Mouse (Mus musculus) heart, embryonic 12.5 days (tissue): ENCODE measurements around the gene 1110059E24Rik. TPM values are rescaled to one million over a fixed set of nuclear protein-coding genes. Genes with fewer than 3 reads are reported as not detected.

ENCODE experiments used
- ATAC-seq: fragments of 200-750 bp; cut with Nextera tagmentation; 2 replicates; pipeline ENCODE4 v1.8.0; 2017; ENCODE audit warnings: moderate TSS enrichment, moderate library complexity; ENCODE audit not compliant: insufficient number of reproducible peaks, low FRiP score
- H3K27ac ChIP-seq: fragments of 300-500 bp; sonication (generic); 2 replicates; pipeline ENCODE4 v1.5.1; 2016; ENCODE audit warnings: mild to moderate bottlenecking, moderate library complexity; ENCODE audit not compliant: poor library complexity, severe bottlenecking
- H3K27me3 ChIP-seq: fragments of 300-500 bp; sonication (generic); replicated peaks from 2 replicates; pipeline ENCODE4 v1.6.1; 2016; ENCODE audit warnings: mild to moderate bottlenecking, moderate library complexity
- H3K36me3 ChIP-seq: fragments of 300-500 bp; sonication (generic); 2 replicates; pipeline ENCODE4 v1.6.1; 2016; ENCODE audit warnings: mild to moderate bottlenecking, moderate library complexity
- H3K4me1 ChIP-seq: fragments of 300-500 bp; sonication (generic); replicated peaks from 2 replicates; pipeline ENCODE4 v1.6.1; 2016; ENCODE audit warnings: mild to moderate bottlenecking
- H3K4me2 ChIP-seq: fragments of 300-500 bp; sonication (generic); 2 replicates; pipeline ENCODE4 v1.6.1; 2016; ENCODE audit warnings: mild to moderate bottlenecking, moderate library complexity
- H3K4me3 ChIP-seq: fragments of 300-500 bp; sonication (generic); 2 replicates; pipeline ENCODE4 v1.5.1; 2016; ENCODE audit warnings: mild to moderate bottlenecking
- H3K9ac ChIP-seq: fragments of 300-500 bp; sonication (generic); 2 replicates; pipeline ENCODE4 v1.6.1; 2016; ENCODE audit warnings: mild to moderate bottlenecking, moderate library complexity
- H3K9me3 ChIP-seq: fragments of 300-500 bp; sonication (generic); replicated peaks from 2 replicates; pipeline ENCODE4 v1.6.1; 2016; ENCODE audit warnings: mild to moderate bottlenecking, moderate library complexity
- WGBS: fragments of 180-500 bp; shearing (Covaris S2); methylation state at CpG from one replicate; pipeline ENCODE4 v1.1.7; 2016; 5-methylcytosine and 5-hydroxymethylcytosine counted together
- polyA plus RNA-seq: library from polyadenylated mRNA; unstranded; fragments of >200 nt; fragmentation: Nextera tagmentation; extraction: Ambion mirVana; gene quantifications from 2 replicates; pipeline ENCODE4 v1.2.1, GENCODE M21; 2016

1110059E24Rik gene
- polyA plus RNA-seq, 1 experiment from 2014 or later = 37.4 TPM

GRCm38 (mm10) chr19:21571223-21571980, 81.4 kb downstream of the 1110059E24Rik start:
- peak; percentile 10; the same call in 1 of the 2 replicates for ATAC-seq
- Histone ChIP-seq H3K36me3 (no peaks in the 10 kb centered on the region), H3K27ac (peak overlapping the region; percentile 31; the same call in 1 of the 2 replicates), H3K9ac (no peak overlapping the region), H3K9me3 (no peaks in the 10 kb centered on the region), H3K4me1 (peaks cover 15% of the 10 kb centered on the region), H3K4me2 (0 out of 2 replicates have a peak overlapping the region, but pooled peaks have one; percentile 3), H3K27me3 (no peaks in the 10 kb centered on the region), H3K4me3 (no peak overlapping the region)
- WGBS = 41% methylated on average over 16 of the region's 16 CpGs

- H3K27ac ChIP-seq = peak overlapping the region; percentile 31; the same call in 1 of the 2 replicates
- peaks cover 15% of the 10 kb centered on the region for H3K4me1 ChIP-seq
- H3K4me2 ChIP-seq = no peak overlapping the region; the same call in 1 of the 2 replicates
- peaks cover 4% of the 10 kb centered on the region; the same call in 1 of the 2 replicates for H3K9me3 ChIP-seq
- ATAC-seq = peak; percentile 19; the same call in 1 of the 2 replicates
- H3K36me3 ChIP-seq = no peaks in the 10 kb centered on the region
- WGBS = 35% methylated on average over 8 of the region's 8 CpGs
- no peak overlapping the region for H3K4me3 ChIP-seq
- no peak overlapping the region for H3K9ac ChIP-seq
- H3K27me3 ChIP-seq = no peaks in the 10 kb centered on the region
Observed at GRCm38 (mm10) chr19:21570778-21571177, 82.0 kb downstream of the 1110059E24Rik start.

GRCm38 (mm10) chr19:21568528-21569185, 84.1 kb downstream of the 1110059E24Rik start:
- no peak overlapping the region for H3K4me3 ChIP-seq
- no peaks in the 10 kb centered on the region for H3K27me3 ChIP-seq
- H3K27ac ChIP-seq = no peak overlapping the region
- H3K9me3 ChIP-seq = peaks cover 4% of the 10 kb centered on the region; the same call in 1 of the 2 replicates
- H3K9ac ChIP-seq = no peak overlapping the region
- H3K4me2 ChIP-seq = no peak overlapping the region
- H3K36me3 ChIP-seq = no peaks in the 10 kb centered on the region
- ATAC-seq = peak; percentile 79
- H3K4me1 ChIP-seq = peaks cover 15% of the 10 kb centered on the region
- whole genome bisulfite sequencing = 67% methylated on average over 3 of the region's 3 CpGs

GRCm38 (mm10) chr19:21567933-21568332, 84.8 kb downstream of the 1110059E24Rik start:
- H3K9ac ChIP-seq = no peak overlapping the region
- ATAC-seq = no peak
- no peaks in the 10 kb centered on the region for H3K36me3 ChIP-seq
- H3K27ac ChIP-seq = no peak overlapping the region
- H3K9me3 ChIP-seq = peaks cover 4% of the 10 kb centered on the region; the same call in 1 of the 2 replicates
- H3K4me3 ChIP-seq = no peak overlapping the region
- WGBS = 78% methylated on average over 3 of the region's 3 CpGs
- H3K27me3 ChIP-seq = no peaks in the 10 kb centered on the region
- H3K4me1 ChIP-seq = peaks cover 15% of the 10 kb centered on the region
- no peak overlapping the region for H3K4me2 ChIP-seq

- WGBS = 86% methylated on average over 5 of the region's 5 CpGs
- no peak overlapping the region for H3K4me2 ChIP-seq
- H3K9ac ChIP-seq = no peak overlapping the region
- peaks cover 6% of the 10 kb centered on the region for H3K4me1 ChIP-seq
- no peak for ATAC-seq
- H3K9me3 ChIP-seq = peaks cover 4% of the 10 kb centered on the region; the same call in 1 of the 2 replicates
- no peak overlapping the region for H3K27ac ChIP-seq
- no peak overlapping the region for H3K4me3 ChIP-seq
- H3K27me3 ChIP-seq = no peaks in the 10 kb centered on the region
- H3K36me3 ChIP-seq = no peaks in the 10 kb centered on the region
Observed at GRCm38 (mm10) chr19:21566484-21566883, 86.3 kb downstream of the 1110059E24Rik start.

DNA sequence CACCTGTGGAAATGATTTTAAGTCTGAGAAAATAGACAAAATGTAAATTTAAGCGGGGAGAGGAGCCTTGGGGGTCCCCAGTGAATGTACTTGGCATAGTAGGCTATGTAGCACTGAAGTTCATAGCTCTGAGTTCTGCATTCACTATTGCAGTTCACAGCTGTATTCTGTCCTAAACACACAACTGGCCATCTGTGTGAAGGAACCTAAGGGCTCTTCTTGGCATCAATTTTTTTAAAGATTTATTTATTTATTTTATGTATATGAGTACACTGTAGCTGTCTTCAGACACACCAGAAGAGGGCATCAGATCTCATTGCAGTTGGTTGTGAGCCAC, 88.3 kb downstream of the 1110059E24Rik start:
- no peak for ATAC-seq
- Histone ChIP-seq H3K36me3 (no peaks in the 10 kb centered on the region), H3K4me1 (no peaks in the 10 kb centered on the region), H3K4me3 (no peak overlapping the region), H3K9me3 (peaks cover 4% of the 10 kb centered on the region; the same call in 1 of the 2 replicates), H3K9ac (no peak overlapping the region), H3K27ac (no peak overlapping the region), H3K27me3 (no peaks in the 10 kb centered on the region), H3K4me2 (no peak overlapping the region)
- WGBS = 0% methylated on average over 1 of the region's 1 CpGs

- Histone ChIP-seq H3K27ac (no peak overlapping the region), H3K4me1 (no peaks in the 10 kb centered on the region), H3K9me3 (peaks cover 4% of the 10 kb centered on the region; the same call in 1 of the 2 replicates), H3K27me3 (no peaks in the 10 kb centered on the region), H3K9ac (no peak overlapping the region), H3K4me2 (no peak overlapping the region), H3K4me3 (no peak overlapping the region), H3K36me3 (no peaks in the 10 kb centered on the region)
- ATAC-seq = no peak
- WGBS = 28% methylated on average over 11 of the region's 11 CpGs
Observed at GRCm38 (mm10) chr19:21563789-21564460, 88.9 kb downstream of the 1110059E24Rik start.

DNA sequence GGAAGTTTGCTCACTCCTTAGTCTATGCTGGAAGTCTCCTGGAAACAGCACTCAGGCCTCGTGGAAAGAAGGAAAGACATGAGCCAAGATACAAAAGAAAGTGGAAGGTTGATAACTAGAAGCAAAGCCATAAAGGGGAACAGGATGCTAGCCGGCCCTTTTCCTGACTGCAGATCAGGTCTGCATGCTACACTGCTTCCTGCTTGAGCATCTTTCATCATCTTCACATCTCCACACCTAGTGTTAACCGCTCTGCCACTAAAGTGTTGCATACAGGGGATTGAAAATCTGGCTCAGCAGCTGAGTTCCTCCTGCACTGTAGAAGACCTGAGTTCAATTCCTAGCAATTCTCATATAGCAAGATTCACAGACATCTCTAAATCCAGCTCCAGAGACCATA, 89.8 kb downstream of the 1110059E24Rik start:
- Histone ChIP-seq H3K4me1 (no peaks in the 10 kb centered on the region), H3K9me3 (peaks cover 4% of the 10 kb centered on the region; the same call in 1 of the 2 replicates), H3K9ac (no peak overlapping the region), H3K4me2 (no peak overlapping the region), H3K27me3 (no peaks in the 10 kb centered on the region), H3K27ac (no peak overlapping the region), H3K36me3 (no peaks in the 10 kb centered on the region), H3K4me3 (no peak overlapping the region)
- WGBS = 67% methylated on average over 3 of the region's 3 CpGs
- no peak for ATAC-seq

GRCm38 (mm10) chr19:21552801-21553200, 100.0 kb downstream of the 1110059E24Rik start:
- Histone ChIP-seq H3K9ac (no peak overlapping the region), H3K4me1 (no peaks in the 10 kb centered on the region), H3K36me3 (no peaks in the 10 kb centered on the region), H3K9me3 (no peaks in the 10 kb centered on the region), H3K4me3 (no peak overlapping the region), H3K27me3 (no peaks in the 10 kb centered on the region), H3K27ac (no peak overlapping the region), H3K4me2 (no peak overlapping the region)
- 66% methylated on average over 9 of the region's 9 CpGs for WGBS
- ATAC-seq = no peak

GRCm38 (mm10) chr19:21551921-21552536, 100.7 kb downstream of the 1110059E24Rik start:
- Histone ChIP-seq H3K27ac (no peak overlapping the region), H3K4me2 (no peak overlapping the region), H3K27me3 (no peaks in the 10 kb centered on the region), H3K4me1 (no peaks in the 10 kb centered on the region), H3K36me3 (no peaks in the 10 kb centered on the region), H3K4me3 (no peak overlapping the region), H3K9me3 (no peaks in the 10 kb centered on the region), H3K9ac (no peak overlapping the region)
- WGBS = 58% methylated on average over 5 of the region's 5 CpGs
- ATAC-seq = no peak

DNA sequence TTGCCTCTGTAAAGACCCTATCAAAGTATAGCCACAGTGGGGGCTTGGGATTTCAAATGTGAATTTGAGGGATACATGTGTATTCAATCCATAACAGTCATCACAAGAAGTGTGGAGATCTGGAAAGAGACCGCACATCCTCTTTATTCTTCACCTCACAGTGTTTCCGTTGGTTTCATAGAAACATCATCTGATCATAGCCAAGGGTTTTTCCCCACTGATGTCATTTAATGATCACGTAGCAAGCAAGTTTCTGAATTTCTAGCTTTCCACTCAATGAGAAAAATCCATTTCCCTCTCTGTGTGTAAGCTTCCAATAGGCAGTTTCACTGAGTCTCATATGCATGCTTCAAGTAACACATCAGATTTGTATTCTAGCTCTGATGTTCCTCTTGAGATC, 103.1 kb downstream of the 1110059E24Rik start:
- no peaks in the 10 kb centered on the region for H3K27me3 ChIP-seq
- H3K36me3 ChIP-seq = no peaks in the 10 kb centered on the region
- WGBS = 92% methylated on average over 3 of the region's 3 CpGs
- H3K9me3 ChIP-seq = no peaks in the 10 kb centered on the region
- H3K4me3 ChIP-seq = no peak overlapping the region
- no peak overlapping the region for H3K4me2 ChIP-seq
- H3K4me1 ChIP-seq = no peaks in the 10 kb centered on the region
- H3K9ac ChIP-seq = no peak overlapping the region
- no peak for ATAC-seq
- no peak overlapping the region for H3K27ac ChIP-seq
